Mouse (Mus musculus) neural tube, embryonic 13.5 days (tissue): Measurements from ENCODE around the gene Ugt1a7c. TPM values are rescaled to one million over a fixed set of nuclear protein-coding genes. Genes with fewer than 3 reads are reported as not detected.
A peak's percentile ranks its signal among the peaks of the same experiment; 100 is the strongest.

ENCODE experiments used
- ATAC-seq: fragments of 200-750 bp; cut with Nextera tagmentation; 2 replicates; pipeline ENCODE4 v1.8.0; 2017; ENCODE audit warnings: low read depth, mild to moderate bottlenecking, moderate TSS enrichment, moderate library complexity
- H3K27ac ChIP-seq: fragments of 300-500 bp; sonication (generic); replicated peaks from 2 replicates; pipeline ENCODE4 v1.5.1; 2015; ENCODE audit warnings: moderate library complexity, mild to moderate bottlenecking, inconsistent platforms
- H3K27me3 ChIP-seq: fragments of 300-500 bp; sonication (generic); 2 replicates; pipeline ENCODE4 v1.6.1; 2015; ENCODE audit warnings: mild to moderate bottlenecking, inconsistent platforms
- H3K36me3 ChIP-seq: fragments of 300-500 bp; sonication (generic); 2 replicates; pipeline ENCODE4 v1.6.1; 2015; ENCODE audit warnings: mild to moderate bottlenecking, inconsistent platforms
- H3K4me1 ChIP-seq: fragments of 300-500 bp; sonication (generic); replicated peaks from 2 replicates; pipeline ENCODE4 v1.6.1; 2015; ENCODE audit warnings: inconsistent platforms
- H3K4me2 ChIP-seq: fragments of 300-500 bp; sonication (generic); 2 replicates; pipeline ENCODE4 v1.6.1; 2015; ENCODE audit warnings: inconsistent platforms, mild to moderate bottlenecking, moderate library complexity
- H3K4me3 ChIP-seq: fragments of 300-500 bp; sonication (generic); 2 replicates; pipeline ENCODE4 v1.5.1; 2015; ENCODE audit warnings: mild to moderate bottlenecking, inconsistent platforms
- H3K9ac ChIP-seq: fragments of 300-500 bp; sonication (generic); 2 replicates; pipeline ENCODE4 v1.6.1; 2015; ENCODE audit warnings: moderate library complexity, mild to moderate bottlenecking, inconsistent platforms
- H3K9me3 ChIP-seq: fragments of 300-500 bp; sonication (generic); 2 replicates; pipeline ENCODE4 v1.6.1; 2016; ENCODE audit warnings: inconsistent platforms
- WGBS: fragments of 180-500 bp; shearing (Covaris S2); methylation state at CpG from one replicate; pipeline ENCODE4 v1.1.7; 2015; 5-methylcytosine and 5-hydroxymethylcytosine counted together
- polyA plus RNA-seq: library from polyadenylated mRNA; unstranded; fragments of >200 nt; fragmentation: Nextera tagmentation; extraction: Ambion mirVana; gene quantifications from 2 replicates; pipeline ENCODE4 v1.2.1, GENCODE M21; 2015

Gene Ugt1a7c
- polyA plus RNA-seq, 1 experiment from 2014 or later = 1.6 TPM

GRCm38 (mm10) chr1:88211812-88212211, 117.0 kb downstream of the Ugt1a7c start, which contains the start of gene Ugt1a1:
Ugt1a1 (plus strand) TSS chr1:88211959.
- Histone ChIP-seq H3K9me3 (peaks cover 53% of the 10 kb centered on the region), H3K4me1 (no peaks in the 10 kb centered on the region), H3K9ac (no peak within 1 kb of the TSS), H3K4me3 (no peak within 1 kb of the TSS), H3K4me2 (no peak within 1 kb of the TSS), H3K27ac (no peak within 1 kb of the TSS), H3K36me3 (no peaks in the 10 kb centered on the region), H3K27me3 (no peaks in the 10 kb centered on the region)
- 68% methylated on average over 8 of the region's 8 CpGs for WGBS
- no peak for ATAC-seq

DNA sequence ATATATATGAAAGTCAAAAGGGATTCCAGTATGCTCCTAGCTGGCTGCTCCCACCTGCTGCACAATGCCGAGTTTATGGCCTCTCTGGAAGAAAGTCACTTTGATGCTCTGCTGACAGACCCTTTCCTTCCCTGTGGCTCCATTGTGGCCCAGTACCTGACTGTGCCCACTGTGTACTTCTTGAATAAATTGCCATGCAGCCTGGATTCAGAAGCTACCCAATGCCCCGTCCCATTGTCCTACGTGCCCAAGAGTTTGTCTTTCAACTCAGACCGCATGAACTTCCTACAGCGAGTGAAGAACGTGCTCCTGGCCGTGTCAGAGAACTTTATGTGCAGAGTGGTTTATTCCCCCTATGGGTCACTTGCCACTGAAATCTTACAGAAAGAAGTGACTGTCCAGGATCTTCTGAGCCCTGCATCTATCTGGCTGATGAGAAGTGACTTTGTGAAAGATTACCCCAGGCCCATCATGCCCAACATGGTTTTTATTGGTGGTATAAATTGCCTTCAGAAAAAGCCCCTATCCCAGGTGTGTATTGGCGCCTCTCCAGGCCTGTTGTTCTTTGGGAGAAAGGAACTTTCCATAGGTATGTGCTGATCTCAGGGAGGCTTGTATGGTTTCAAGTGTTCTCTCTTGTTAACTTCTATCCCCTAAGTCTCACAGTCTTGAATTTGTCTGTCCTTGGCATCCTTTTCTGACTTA, 117.6 kb downstream of the Ugt1a7c start:
- 0 out of 2 replicates have a peak, but pooled peaks have one; percentile 32 for ATAC-seq

DNA sequence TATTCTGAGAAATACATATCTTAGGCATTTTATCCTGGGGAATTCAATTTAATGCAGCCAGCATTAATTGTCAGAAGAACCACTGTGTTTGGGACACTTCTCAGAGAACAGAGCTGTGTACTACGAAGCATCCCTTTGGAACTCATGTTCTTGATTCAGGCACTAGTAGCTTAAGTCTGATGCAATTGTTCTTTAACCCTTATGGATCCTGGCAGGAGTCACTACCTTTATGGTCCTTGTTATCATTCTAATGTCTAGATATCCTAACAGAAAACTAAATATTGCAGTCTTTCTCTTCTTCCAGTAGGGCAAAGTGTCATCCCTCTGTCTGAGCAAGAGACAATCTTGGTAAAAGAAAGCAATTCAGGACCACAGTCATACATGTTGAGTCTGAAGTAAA, 118.2 kb downstream of the Ugt1a7c start:
- Histone ChIP-seq H3K4me1 (no peaks in the 10 kb centered on the region), H3K27me3 (no peaks in the 10 kb centered on the region), H3K9me3 (peaks cover 62% of the 10 kb centered on the region), H3K27ac (no peak overlapping the region), H3K4me3 (no peak overlapping the region), H3K36me3 (no peaks in the 10 kb centered on the region), H3K4me2 (no peak overlapping the region), H3K9ac (no peak overlapping the region)
- no peak for ATAC-seq
- WGBS = 82% methylated on average over 1 of the region's 1 CpGs

More for the DNA sequence above, 117.6 kb downstream of the Ugt1a7c start:
- no peak overlapping the region for H3K4me3 ChIP-seq
- H3K36me3 ChIP-seq = no peaks in the 10 kb centered on the region
- H3K4me2 ChIP-seq = no peak overlapping the region
- H3K27ac ChIP-seq = no peak overlapping the region
- H3K4me1 ChIP-seq = no peaks in the 10 kb centered on the region
- no peaks in the 10 kb centered on the region for H3K27me3 ChIP-seq
- 62% methylated on average over 8 of the region's 8 CpGs for WGBS
- peaks cover 59% of the 10 kb centered on the region for H3K9me3 ChIP-seq
- H3K9ac ChIP-seq = no peak overlapping the region

DNA sequence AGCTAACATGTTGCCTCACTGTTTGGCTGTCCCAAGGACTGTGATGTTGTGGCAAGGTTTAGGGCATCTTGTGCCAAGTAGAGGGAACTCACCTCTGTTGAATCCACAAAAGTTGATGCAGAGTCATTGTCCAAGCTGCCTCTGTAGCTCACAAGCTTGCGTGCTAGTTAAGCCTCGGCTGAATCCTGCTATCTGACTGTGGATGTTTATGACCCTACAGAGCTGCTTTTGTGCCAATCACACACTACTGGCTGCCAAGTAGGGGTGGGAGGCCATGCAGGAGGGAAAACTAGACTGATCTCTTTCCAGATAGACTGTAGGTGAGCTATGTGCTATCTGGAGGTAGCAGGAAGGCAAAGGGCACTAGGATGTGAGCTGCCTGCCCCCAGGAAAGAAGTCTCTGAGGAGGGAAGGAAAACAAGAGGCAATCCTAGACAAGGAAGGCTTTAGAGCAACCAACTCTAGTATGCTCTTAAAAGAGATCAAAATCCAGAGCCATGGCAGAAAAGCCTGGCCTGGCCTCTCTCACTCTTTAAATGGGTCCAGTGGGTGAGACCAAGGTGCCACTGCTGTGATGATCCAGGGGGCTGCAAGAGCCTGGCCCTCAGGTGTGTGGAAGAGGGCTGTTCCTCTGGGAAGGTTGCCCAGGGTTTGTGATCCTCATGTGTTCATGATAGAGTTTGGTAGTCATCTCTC, 119.1 kb downstream of the Ugt1a7c start:
- Histone ChIP-seq H3K36me3 (no peaks in the 10 kb centered on the region), H3K4me3 (no peak overlapping the region), H3K4me1 (no peaks in the 10 kb centered on the region), H3K27me3 (no peaks in the 10 kb centered on the region), H3K9ac (no peak overlapping the region), H3K4me2 (no peak overlapping the region), H3K27ac (no peak overlapping the region), H3K9me3 (peaks cover 62% of the 10 kb centered on the region)
- 81% methylated on average over 2 of the region's 2 CpGs for WGBS
- no peak for ATAC-seq

DNA sequence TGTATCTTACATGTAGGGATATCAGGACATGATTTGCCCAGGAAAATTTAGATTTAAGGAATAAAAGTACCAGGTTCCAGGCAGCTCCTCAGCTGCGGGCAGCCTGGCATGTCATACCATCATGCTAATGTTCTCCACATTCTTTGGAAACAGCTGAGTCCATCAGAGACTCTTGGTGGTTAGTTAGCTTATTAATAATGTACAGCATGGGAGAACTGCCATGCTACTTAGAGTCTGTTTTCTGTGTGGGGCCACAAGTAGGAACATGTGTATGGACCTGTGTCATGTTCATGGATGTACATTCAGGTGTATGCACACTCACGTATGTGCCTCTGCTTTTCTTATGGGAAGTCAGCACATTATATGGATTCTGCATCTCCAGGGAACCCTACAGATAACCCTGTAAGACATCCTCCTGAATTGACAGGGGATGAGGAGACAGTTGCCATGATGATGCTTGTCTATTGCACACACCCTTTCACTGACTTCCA, 119.6 kb downstream of the Ugt1a7c start:
- Histone ChIP-seq H3K4me1 (no peaks in the 10 kb centered on the region), H3K36me3 (no peaks in the 10 kb centered on the region), H3K27me3 (no peaks in the 10 kb centered on the region), H3K27ac (no peak overlapping the region), H3K4me3 (no peak overlapping the region), H3K4me2 (no peak overlapping the region), H3K9ac (no peak overlapping the region), H3K9me3 (peaks cover 62% of the 10 kb centered on the region)
- ATAC-seq = no peak
- 79% methylated on average over 2 of the region's 2 CpGs for WGBS

GRCm38 (mm10) chr1:88215466-88216380, 120.9 kb downstream of the Ugt1a7c start:
- 72% methylated on average over 10 of the region's 10 CpGs for WGBS
- no peak overlapping the region for H3K4me3 ChIP-seq
- H3K27ac ChIP-seq = no peak overlapping the region
- H3K9ac ChIP-seq = no peak overlapping the region
- peaks cover 62% of the 10 kb centered on the region for H3K9me3 ChIP-seq
- H3K4me1 ChIP-seq = no peaks in the 10 kb centered on the region
- ATAC-seq = peak; percentile 20; the same call in 1 of the 2 replicates
- no peak overlapping the region for H3K4me2 ChIP-seq
- H3K27me3 ChIP-seq = no peaks in the 10 kb centered on the region
- no peaks in the 10 kb centered on the region for H3K36me3 ChIP-seq

GRCm38 (mm10) chr1:88216551-88216950, 121.7 kb downstream of the Ugt1a7c start:
- ATAC-seq = no peak
- Histone ChIP-seq H3K9me3 (peaks cover 59% of the 10 kb centered on the region), H3K4me2 (no peak overlapping the region), H3K27ac (no peak overlapping the region), H3K36me3 (no peaks in the 10 kb centered on the region), H3K9ac (no peak overlapping the region), H3K4me3 (no peak overlapping the region), H3K27me3 (no peaks in the 10 kb centered on the region), H3K4me1 (no peaks in the 10 kb centered on the region)
- WGBS = 55% methylated on average over 2 of the region's 2 CpGs

DNA sequence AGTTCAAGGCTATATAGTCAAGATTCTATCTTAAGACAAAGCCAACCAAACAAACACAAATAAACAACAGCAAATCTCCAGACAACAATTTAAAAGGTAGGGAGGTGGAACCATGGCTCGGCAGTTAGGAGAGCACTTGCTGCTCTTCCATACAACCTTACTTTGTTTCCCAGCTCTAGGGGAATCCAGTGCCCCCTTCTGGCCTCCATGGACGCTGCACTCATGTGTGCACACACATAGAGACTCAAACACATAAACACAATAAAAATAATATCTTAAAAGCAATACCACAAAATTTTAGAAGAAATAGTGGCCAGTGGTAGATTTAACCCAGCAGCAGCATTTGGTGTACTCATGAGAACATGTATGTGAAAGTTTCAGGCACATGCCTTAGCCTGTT, 122.3 kb downstream of the Ugt1a7c start:
- Histone ChIP-seq H3K4me2 (no peak overlapping the region), H3K27me3 (no peaks in the 10 kb centered on the region), H3K9ac (no peak overlapping the region), H3K9me3 (peaks cover 55% of the 10 kb centered on the region), H3K4me1 (no peaks in the 10 kb centered on the region), H3K27ac (no peak overlapping the region), H3K36me3 (no peaks in the 10 kb centered on the region), H3K4me3 (no peak overlapping the region)
- 63% methylated on average over 2 of the region's 2 CpGs for WGBS
- no peak for ATAC-seq

- Histone ChIP-seq H3K36me3 (no peaks in the 10 kb centered on the region), H3K4me3 (no peak overlapping the region), H3K9me3 (peaks cover 53% of the 10 kb centered on the region), H3K4me2 (no peak overlapping the region), H3K27ac (no peak overlapping the region), H3K9ac (no peak overlapping the region), H3K4me1 (no peaks in the 10 kb centered on the region), H3K27me3 (no peaks in the 10 kb centered on the region)
- WGBS = 45% methylated on average over 3 of the region's 3 CpGs
- ATAC-seq = no peak
Observed at GRCm38 (mm10) chr1:88217576-88217975, 122.7 kb downstream of the Ugt1a7c start.

DNA sequence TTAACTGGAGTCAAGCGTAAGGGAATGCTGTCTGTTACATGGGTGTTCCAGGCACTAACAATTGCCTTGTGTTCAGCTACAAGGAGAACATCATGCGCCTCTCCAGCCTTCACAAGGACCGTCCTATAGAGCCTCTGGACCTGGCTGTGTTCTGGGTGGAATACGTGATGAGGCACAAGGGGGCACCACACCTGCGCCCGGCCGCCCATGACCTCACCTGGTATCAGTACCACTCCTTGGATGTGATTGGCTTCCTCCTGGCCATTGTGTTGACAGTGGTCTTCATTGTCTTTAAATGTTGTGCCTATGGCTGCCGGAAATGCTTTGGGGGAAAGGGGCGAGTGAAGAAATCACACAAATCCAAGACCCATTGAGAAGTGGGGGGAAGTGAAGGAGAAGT, 123.2 kb downstream of the Ugt1a7c start:
- H3K4me2 ChIP-seq = no peak overlapping the region
- 75% methylated on average over 9 of the region's 9 CpGs for WGBS
- H3K9me3 ChIP-seq = peaks cover 48% of the 10 kb centered on the region
- no peaks in the 10 kb centered on the region for H3K27me3 ChIP-seq
- no peaks in the 10 kb centered on the region for H3K36me3 ChIP-seq
- no peaks in the 10 kb centered on the region for H3K4me1 ChIP-seq
- no peak overlapping the region for H3K9ac ChIP-seq
- H3K27ac ChIP-seq = no peak overlapping the region
- ATAC-seq = no peak
- no peak overlapping the region for H3K4me3 ChIP-seq

- H3K27ac ChIP-seq = no peak overlapping the region
- H3K36me3 ChIP-seq = no peaks in the 10 kb centered on the region
- no peak overlapping the region for H3K4me2 ChIP-seq
- no peaks in the 10 kb centered on the region for H3K27me3 ChIP-seq
- ATAC-seq = no peak
- WGBS = 48% methylated on average over 4 of the region's 4 CpGs
- no peak overlapping the region for H3K9ac ChIP-seq
- H3K4me1 ChIP-seq = no peaks in the 10 kb centered on the region
- H3K9me3 ChIP-seq = peaks cover 43% of the 10 kb centered on the region
- H3K4me3 ChIP-seq = no peak overlapping the region
Observed at GRCm38 (mm10) chr1:88218591-88218990, 123.7 kb downstream of the Ugt1a7c start.

DNA sequence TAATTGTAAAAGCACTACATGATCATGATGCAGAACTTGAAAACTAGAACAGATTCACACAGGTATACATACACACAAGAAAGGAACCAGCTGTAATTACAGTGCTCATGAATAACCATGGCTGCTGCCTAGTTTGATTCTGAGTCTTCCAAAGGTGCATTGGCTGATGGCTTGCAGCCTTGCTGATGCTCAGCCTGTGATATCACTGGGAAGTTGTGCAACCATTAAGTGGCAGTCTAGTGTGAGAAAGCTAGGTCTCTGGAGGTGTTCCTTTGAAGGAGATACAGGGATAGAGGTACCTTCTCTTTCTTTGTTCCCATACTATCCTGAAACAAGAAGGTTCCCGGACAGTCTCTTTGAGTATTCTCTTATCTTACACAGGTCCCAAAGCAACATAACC, 124.2 kb downstream of the Ugt1a7c start:
- no peaks in the 10 kb centered on the region for H3K27me3 ChIP-seq
- ATAC-seq = no peak
- no peaks in the 10 kb centered on the region for H3K36me3 ChIP-seq
- H3K27ac ChIP-seq = no peak overlapping the region
- H3K4me3 ChIP-seq = no peak overlapping the region
- H3K4me1 ChIP-seq = no peaks in the 10 kb centered on the region
- no peak overlapping the region for H3K9ac ChIP-seq
- 16% methylated on average over 1 of the region's 1 CpGs for WGBS
- H3K9me3 ChIP-seq = peaks cover 38% of the 10 kb centered on the region
- H3K4me2 ChIP-seq = no peak overlapping the region
